Mouse (Mus musculus) ES-Bruce4 (cell line): ENCODE data around the gene CN725425.

Source experiments
- CTCF ChIP-seq: IDR thresholded peaks from one replicate; pipeline ENCODE4 v1.8.1; 2011; ENCODE audit warnings: low read depth, low read length
- EP300 ChIP-seq: IDR thresholded peaks from 2 replicates; pipeline ENCODE4 v1.6.1; 2011; ENCODE audit warnings: low read depth, low read length; ENCODE audit not compliant: insufficient read depth
- POLR2A ChIP-seq: IDR thresholded peaks from one replicate; pipeline ENCODE4 v1.8.1; 2011; ENCODE audit warnings: low read length; ENCODE audit not compliant: insufficient read depth

- TF ChIP-seq CTCF: no peak
- no peak for TF ChIP-seq EP300
- TF ChIP-seq POLR2A: no peak
These were observed 38.0 kb downstream of the CN725425 start for GRCm38 (mm10) chr15:91237294-91237693.
